Mouse (Mus musculus) CH12F3 (cell line): ENCODE measurements at regions not wholly inside any gene's neighbourhood (a gene's known extent, or its start where the extent isn't known, plus 50 kb on each side); places are given as distances from the start of the nearest gene placed in this dataset.

Source experiments
- in situ Hi-C: fragments of 300-500 bp; cut with MboI; formaldehyde crosslinking; loops from 2 replicates; pipeline ENCODE4 v1.14.3; 2020; ENCODE audit warnings: low sequenced_read_pairs

GRCm38 (mm10) chr13:107835756-107836385, 208.4 kb upstream of the Smim15 start:
- in situ Hi-C loops, result no loop called here

GRCm38 (mm10) chr13:107831997-107832396, 212.2 kb upstream of the Smim15 start:
- in situ Hi-C loops, result no loop called here

DNA sequence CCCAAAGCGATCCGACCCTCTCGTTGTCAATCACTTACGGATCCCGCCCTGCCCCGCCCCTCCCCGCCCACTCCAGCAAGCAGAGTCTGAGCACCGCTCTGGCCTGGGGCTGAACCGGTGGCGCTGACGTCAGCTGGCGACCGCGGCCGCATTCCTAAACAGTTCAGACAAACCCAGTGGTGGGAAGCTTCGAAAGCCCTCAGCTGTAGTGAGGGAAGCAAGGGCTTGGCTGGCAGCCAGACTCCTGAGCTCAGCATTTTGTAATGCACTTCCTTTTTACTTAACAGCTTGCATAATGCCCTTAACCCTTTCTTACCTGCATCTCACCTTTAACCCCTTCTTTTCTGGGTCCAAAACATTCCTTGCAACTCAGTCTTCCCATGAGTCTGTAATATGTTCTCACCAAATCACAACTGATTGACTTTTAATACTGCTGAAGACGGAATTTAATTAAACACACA, 213.0 kb upstream of the Smim15 start:
- in situ Hi-C loops, result no loop called here

- in situ Hi-C loops, result no loop called here
Measured at GRCm38 (mm10) chr13:107830281-107830680, 214.0 kb upstream of the Smim15 start.

GRCm38 (mm10) chr13:107829861-107830260, 214.4 kb upstream of the Smim15 start:
- in situ Hi-C loops, result no loop called here

DNA sequence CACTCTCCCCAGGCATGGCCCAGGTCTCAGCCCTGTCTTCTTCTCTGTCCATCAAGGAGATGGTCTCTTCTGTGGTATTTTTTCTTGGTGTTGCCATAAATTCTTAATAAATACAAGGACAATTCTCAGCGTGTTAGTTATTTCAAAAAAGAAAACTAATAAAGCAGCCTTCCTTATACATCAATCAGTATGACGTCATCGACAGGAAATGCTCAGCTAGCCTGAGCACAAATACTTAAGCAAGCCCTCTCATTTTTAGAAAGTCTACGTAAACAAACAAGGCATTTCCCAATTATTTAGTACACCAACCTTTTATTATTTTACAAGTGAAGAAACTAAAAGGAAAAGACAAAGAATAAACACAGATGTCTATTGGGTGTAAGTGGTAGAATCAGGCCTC, 218.6 kb upstream of the Smim15 start:
- in situ Hi-C loops, result no loop called here

GRCm38 (mm10) chr13:107823342-107823741, 220.9 kb upstream of the Smim15 start:
- in situ Hi-C loops, result no loop called here

GRCm38 (mm10) chr13:107822198-107822597, 222.0 kb upstream of the Smim15 start:
- in situ Hi-C loops, result no loop called here

- in situ Hi-C loops, result no loop called here
Measured at GRCm38 (mm10) chr13:107813562-107814161, 230.6 kb upstream of the Smim15 start.

DNA sequence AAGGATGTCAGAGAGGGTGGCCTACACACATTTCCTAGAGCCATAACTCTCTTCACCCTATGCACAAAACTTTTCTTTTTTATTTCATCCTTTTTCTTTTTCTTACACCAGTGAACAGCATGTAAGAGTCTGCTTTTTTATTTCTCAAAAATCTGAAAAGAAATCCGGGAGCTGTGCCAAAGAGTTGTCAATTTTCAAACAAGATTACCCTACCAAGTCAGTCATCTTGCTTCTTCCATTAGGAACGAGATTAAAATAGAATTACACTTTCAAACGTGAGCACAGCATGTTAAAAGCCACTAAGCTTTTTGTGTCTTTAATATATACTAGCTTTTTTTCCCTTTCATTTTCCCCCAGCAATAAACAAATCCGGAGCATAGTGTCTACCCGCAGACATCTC, 232.2 kb upstream of the Smim15 start:
- in situ Hi-C loops, result no loop called here

DNA sequence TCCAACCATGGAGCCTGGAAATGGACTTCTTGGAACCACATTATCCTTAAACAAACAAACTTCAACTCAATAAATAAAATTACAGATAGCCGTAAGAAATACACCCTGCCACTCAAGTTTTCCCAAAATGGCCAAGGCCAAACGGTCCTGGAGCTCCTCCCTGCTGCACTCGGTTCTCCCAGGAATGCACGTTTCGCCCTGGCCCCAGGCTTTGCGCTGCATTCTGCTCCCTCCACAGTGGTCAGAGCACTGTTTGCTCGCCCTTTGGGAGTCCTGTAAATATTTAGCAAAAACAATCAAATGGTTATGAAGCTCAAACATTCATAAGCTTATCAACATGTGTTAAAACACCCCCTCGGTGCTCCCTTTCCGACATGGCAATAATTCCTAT, 233.4 kb upstream of the Smim15 start:
- in situ Hi-C loops, result no loop called here

DNA sequence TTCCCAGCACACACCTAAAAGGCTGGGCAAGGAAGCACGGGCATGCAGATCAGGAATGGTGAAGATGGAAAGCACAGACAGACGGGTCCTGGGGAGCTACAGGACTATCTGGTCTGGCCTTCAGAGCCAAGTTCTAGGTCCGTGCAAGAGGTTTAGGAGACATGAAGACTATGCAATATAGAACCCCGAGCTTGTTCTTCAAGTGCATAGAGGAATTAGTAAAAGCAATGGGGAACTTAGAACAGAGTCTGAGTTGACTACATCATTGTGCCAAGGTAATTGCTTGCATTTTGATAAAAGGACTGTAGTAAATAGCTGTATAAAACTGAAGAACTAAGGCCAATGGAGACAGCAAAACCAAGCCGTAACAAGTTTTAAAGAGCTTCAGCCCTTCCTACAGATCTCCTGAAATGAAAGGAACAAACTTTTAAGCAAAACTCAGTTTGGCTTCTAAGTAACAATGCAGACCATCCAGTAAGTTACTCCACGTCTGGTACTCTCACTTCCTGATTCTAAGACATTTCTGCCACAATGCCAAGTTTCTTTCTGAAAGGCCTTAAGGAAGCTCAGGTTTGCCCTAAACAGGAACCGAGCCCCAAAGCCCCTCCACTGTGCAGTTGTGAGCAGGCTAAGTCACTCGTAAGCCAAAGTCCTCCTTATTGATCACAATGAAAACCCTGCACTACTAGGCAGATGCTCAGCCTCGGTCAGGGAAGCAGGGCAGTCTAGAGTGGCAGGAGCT, 234.0 kb upstream of the Smim15 start:
- in situ Hi-C loops, result no loop called here

DNA sequence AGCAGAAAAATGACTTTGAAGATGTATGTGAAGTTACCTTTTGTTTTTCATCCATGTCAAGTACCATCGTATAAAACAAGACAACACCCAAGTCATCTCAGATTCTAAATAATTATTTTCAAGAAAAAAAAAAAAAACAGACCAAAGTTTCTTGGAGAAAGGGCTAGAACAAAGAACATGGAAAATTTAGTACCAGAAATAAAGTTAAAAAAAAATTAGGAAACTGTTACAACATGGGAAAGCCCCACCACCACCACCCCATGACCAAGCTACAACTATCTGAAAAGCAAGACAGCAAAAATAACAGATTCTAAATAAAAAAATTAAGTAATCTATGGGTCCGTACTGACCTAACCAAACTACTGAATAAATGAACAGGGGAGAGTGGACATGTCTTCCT, 235.3 kb upstream of the Smim15 start:
- in situ Hi-C loops, result no loop called here

DNA sequence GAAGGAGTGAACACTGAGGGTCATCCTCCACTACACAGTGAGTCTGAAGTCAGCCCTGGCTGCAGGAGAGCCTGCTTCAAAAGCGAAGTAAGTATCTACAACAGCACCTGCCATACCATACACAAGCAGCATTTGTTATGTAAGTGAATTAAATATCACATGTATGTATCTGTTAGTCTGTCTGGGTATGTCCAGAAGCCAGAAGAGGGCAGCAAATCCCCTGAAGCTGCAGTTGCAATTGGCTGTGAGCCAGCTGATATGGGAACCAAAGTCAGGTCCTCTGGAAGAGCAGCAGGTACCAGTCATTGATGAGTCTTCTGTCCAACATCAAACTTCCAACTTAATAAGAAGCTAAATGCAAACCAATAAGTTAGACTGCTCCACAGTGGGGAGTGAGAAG, 239.8 kb upstream of the Smim15 start:
- in situ Hi-C loops, result no loop called here

DNA sequence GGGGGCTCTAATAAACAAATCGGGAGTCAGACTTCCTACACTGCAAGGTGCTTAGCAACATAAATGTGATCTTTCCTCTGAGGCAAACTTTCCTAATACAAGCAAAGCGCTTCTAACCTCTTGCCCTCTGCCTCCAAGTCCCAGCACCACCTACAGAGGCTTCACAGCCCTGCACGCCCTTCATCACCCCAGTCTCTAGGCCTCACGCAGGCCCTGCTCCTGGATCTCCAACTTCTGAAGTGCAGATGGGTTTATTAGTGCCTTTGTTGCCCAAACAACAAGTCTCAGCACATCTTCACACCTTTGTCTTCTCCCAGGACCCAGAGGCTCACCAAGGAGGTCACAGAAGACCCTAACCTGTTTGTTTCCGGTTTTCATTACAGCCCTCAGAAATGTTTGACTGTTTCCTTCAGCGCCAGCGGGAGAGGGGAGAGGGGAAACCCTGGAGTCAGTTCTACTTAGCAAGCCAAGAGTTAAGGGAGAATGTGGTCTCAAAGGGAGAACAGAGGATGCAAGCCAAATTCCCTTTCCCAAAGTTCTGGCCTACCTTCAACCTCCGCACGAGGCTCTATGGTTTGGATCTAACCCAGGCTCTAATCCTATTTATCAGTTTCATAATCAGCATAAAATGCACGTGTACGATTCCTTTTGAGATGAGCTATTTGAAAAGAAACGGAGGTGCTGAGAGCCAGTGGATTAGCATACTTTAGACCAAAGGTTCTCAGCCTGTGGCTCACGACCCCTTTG, 244.9 kb upstream of the Smim15 start:
- in situ Hi-C loops, result no loop called here

GRCm38 (mm10) chr13:107798144-107798543, 246.1 kb upstream of the Smim15 start:
- in situ Hi-C loops, result no loop called here

GRCm38 (mm10) chr13:107795516-107795915, 248.7 kb upstream of the Smim15 start:
- in situ Hi-C loops, result no loop called here

DNA sequence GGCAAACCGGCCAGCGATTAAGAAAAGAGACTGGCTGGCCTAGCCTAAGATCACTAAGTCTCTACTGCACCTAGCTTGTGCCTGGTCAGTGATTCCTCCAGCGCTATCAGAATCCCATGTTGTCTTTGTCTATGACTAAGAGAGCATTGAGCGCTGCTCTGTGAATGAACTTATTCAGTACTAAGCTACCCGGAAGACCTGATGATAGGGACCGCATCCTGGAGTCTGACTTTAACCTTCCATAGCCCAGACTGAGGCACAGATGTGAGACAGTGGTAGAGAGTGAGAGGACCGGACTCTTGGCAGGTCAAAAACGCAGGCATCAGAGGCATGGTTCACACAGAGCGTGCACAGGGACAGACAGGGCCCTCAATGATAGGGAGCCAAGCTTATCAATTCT, 252.5 kb upstream of the Smim15 start:
- in situ Hi-C loops, result no loop called here

GRCm38 (mm10) chr13:107784971-107785370, 259.3 kb upstream of the Smim15 start:
- in situ Hi-C loops, result no loop called here

- in situ Hi-C loops, result no loop called here
Measured at GRCm38 (mm10) chr13:107781741-107782140, 262.5 kb upstream of the Smim15 start.

DNA sequence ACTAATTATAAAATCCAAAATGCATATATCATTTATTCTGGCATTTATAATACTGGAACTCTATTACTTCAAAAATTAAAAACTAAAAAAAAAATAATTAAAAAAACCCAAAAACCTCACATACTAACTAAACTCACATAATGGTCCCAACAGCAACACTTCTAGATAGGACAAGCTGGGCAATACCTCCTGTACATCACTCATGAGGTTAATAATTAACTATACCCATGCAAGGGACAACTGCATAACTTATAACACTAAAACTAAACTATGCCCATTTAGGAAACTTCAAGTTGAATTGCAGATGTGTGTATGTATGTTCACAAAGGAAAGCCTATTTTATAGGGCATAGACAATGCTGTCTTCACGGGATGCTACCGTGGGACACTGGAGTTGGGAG, 263.0 kb upstream of the Smim15 start:
- in situ Hi-C loops, result no loop called here
